Mouse (Mus musculus): ENCODE data around the gene Polr1e. TPM values are rescaled to one million over a fixed set of nuclear protein-coding genes. Genes with fewer than 3 reads are reported as not detected.
"Not testable (repeated sequence)": the region's sequence is repeated elsewhere in the genome, so short reads cannot be mapped to it uniquely, and the experiment has no call there.

The Polr1e gene
- polyA plus RNA-seq, 1 experiment = 29.0 TPM

DNA sequence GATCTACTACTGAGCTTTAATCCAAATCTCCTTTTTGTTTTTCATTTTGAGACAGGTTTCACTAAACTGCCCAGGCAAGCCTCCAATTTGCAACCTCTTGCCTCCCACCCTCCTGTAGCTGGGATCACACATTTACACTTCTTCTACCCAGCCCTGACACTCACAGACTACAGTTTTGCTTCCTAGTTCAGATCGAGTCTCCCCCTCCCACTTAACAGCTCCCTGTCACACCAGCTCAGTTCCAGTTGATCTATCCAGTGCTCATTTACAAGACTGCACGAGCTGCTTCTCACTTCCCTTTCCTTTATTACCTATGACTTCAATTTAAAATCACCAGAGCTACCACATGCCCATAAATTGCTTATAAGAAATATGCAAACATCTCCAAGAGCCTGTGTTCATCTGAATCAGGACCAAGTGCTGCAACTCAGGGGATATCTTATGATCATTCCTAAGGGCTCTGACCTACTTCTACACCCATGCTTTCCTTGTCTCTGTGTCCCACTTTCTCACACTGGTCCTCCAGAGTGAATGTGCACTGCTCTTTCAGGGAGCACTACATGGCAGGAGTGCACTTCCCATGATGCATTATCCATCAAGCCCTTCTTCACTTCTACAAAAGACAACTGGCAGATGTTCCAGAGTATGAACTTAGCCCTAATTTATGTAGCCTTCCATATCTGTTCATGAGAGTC is 47.8 kb downstream of the Polr1e start:
- Histone ChIP-seq H3K79me3 (ENCODE audit: low read depth) (no peaks in the 10 kb centered on the region), H3K79me2 (ENCODE audit: control insufficient read depth, insufficient read depth) (no peaks in the 10 kb centered on the region), H3K4me3 (ENCODE audit: insufficient read depth, poor library complexity, severe bottlenecking) (no peak overlapping the region), H3K36me3 (ENCODE audit: control insufficient read depth, insufficient read depth) (no peaks in the 10 kb centered on the region), H3ac (ENCODE audit: control insufficient read depth, insufficient read length, low read depth) (no peak overlapping the region), H3K27me3 (ENCODE audit: control insufficient read depth, insufficient read depth, insufficient read length) (no peaks in the 10 kb centered on the region)
- TF ChIP-seq MYOD1 (IDR thresholded peaks at IDR 0.05; ENCODE audit: control insufficient read depth, insufficient read length, low read depth) (no peak), MAX (IDR thresholded peaks at IDR 0.05) (no peak), FOSL1 (IDR thresholded peaks at IDR 0.05; ENCODE audit: insufficient read depth, low read length, poor library complexity, severe bottlenecking) (no peak), USF1 (IDR thresholded peaks at IDR 0.05; ENCODE audit: low read depth) (no peak), CEBPB (IDR thresholded peaks at IDR 0.05; ENCODE audit: low read depth) (no peak), MYOG (IDR thresholded peaks at IDR 0.05; ENCODE audit: control insufficient read depth, extremely low read depth, insufficient read length) (no peak), CTCF (IDR thresholded peaks at IDR 0.05; ENCODE audit: control insufficient read depth, insufficient read depth, insufficient read length) (no peak)

- Histone ChIP-seq H3K36me3 (ENCODE audit: control insufficient read depth, insufficient read depth) (no peaks in the 10 kb centered on the region), H3ac (ENCODE audit: control insufficient read depth, insufficient read length, low read depth) (no peak overlapping the region), H3K79me2 (ENCODE audit: control insufficient read depth, insufficient read depth) (no peaks in the 10 kb centered on the region), H3K27me3 (ENCODE audit: control insufficient read depth, insufficient read depth, insufficient read length) (no peaks in the 10 kb centered on the region), H3K79me3 (ENCODE audit: low read depth) (no peaks in the 10 kb centered on the region), H3K4me3 (ENCODE audit: insufficient read depth, poor library complexity, severe bottlenecking) (no peak overlapping the region)
- no peak for TF ChIP-seq USF1 (IDR thresholded peaks at IDR 0.05; ENCODE audit: low read depth)
- TF ChIP-seq CEBPB (IDR thresholded peaks at IDR 0.05; ENCODE audit: low read depth) = no peak
Observed at GRCm38 (mm10) chr4:45067742-45068141, 49.4 kb downstream of the Polr1e start.

DNA sequence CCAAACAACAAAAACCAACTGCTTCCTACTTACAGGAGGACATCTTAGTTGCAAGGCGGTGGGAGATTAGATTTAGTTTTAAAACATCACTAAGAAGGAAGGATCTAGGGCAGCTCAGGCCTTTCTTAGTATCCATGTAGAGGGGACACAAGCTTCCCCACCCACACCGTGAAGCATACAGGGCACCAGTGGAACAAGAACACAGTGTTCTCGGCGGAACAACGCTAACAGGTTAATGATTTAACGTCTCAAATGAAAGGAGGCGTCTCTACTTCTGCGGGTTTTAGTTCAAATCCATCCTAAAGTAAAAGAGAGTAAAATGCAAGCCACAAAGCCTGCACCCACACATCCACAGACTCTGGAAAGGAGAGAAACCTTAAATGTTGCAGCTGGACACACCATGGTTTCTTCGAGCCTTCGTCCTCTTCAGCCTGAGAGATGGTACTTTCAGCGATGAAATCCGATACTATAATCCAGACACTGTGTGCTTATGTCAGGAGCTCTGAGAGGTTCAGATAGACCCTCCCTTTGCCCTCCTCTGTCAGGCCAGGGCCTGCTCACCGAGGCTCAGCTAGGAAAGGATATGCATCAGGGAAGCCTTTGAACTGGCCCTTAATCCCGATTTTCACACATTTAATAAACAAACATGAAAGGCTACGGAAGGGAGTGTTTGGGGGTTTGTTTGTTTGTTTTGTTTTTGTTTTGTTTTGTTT is 54.0 kb downstream of the Polr1e start:
- Histone ChIP-seq H3ac (ENCODE audit: control insufficient read depth, insufficient read length, low read depth) (no peak overlapping the region), H3K79me3 (ENCODE audit: low read depth) (no peaks in the 10 kb centered on the region), H3K79me2 (ENCODE audit: control insufficient read depth, insufficient read depth) (no peaks in the 10 kb centered on the region), H3K36me3 (ENCODE audit: control insufficient read depth, insufficient read depth) (no peaks in the 10 kb centered on the region), H3K27me3 (ENCODE audit: control insufficient read depth, insufficient read depth, insufficient read length) (no peaks in the 10 kb centered on the region), H3K4me3 (ENCODE audit: insufficient read depth, poor library complexity, severe bottlenecking) (no peak overlapping the region)
- TF ChIP-seq MYOD1 (IDR thresholded peaks at IDR 0.05; ENCODE audit: control insufficient read depth, insufficient read length, low read depth) (no peak), MAX (IDR thresholded peaks at IDR 0.05) (no peak), FOSL1 (IDR thresholded peaks at IDR 0.05; ENCODE audit: insufficient read depth, low read length, poor library complexity, severe bottlenecking) (no peak), MYOG (IDR thresholded peaks at IDR 0.05; ENCODE audit: control insufficient read depth, extremely low read depth, insufficient read length) (no peak), CTCF (IDR thresholded peaks at IDR 0.05; ENCODE audit: control insufficient read depth, insufficient read depth, insufficient read length) (no peak)

GRCm38 (mm10) chr4:45073544-45073943 is 55.2 kb downstream of the Polr1e start:
- Histone ChIP-seq H3K79me3 (ENCODE audit: low read depth) (no peaks in the 10 kb centered on the region), H3K36me3 (ENCODE audit: control insufficient read depth, insufficient read depth) (no peaks in the 10 kb centered on the region), H3K4me3 (ENCODE audit: insufficient read depth, poor library complexity, severe bottlenecking) (no peak overlapping the region), H3ac (ENCODE audit: control insufficient read depth, insufficient read length, low read depth) (no peak overlapping the region), H3K79me2 (ENCODE audit: control insufficient read depth, insufficient read depth) (no peaks in the 10 kb centered on the region), H3K27me3 (ENCODE audit: control insufficient read depth, insufficient read depth, insufficient read length) (no peaks in the 10 kb centered on the region)
- TF ChIP-seq MYOD1 (IDR thresholded peaks at IDR 0.05; ENCODE audit: control insufficient read depth, insufficient read length, low read depth) (no peak), FOSL1 (IDR thresholded peaks at IDR 0.05; ENCODE audit: insufficient read depth, low read length, poor library complexity, severe bottlenecking) (no peak), MAX (IDR thresholded peaks at IDR 0.05) (no peak)

DNA sequence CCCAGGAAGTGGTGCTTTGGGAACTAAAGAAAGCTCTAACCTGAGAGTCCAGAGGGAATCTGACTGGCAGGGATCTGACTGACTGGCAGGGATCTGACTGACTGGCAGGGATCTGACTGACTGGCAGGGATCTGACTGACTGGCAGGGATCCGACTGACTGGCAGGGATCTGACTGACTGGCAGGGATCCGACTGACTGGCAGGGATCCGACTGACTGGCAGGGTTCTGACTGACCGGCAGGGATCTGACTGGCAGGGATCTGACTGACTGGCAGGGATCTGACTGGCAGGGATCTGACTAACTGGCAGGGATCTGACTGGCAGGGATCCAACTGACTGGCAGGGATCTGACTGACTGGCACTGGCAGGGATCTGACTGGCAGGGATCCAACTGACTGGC is 62.7 kb downstream of the Polr1e start:
- not testable (repeated sequence) for H3K79me3 ChIP-seq (ENCODE audit: low read depth); H3K4me3 ChIP-seq (ENCODE audit: insufficient read depth, poor library complexity, severe bottlenecking); H3K79me2 ChIP-seq (ENCODE audit: control insufficient read depth, insufficient read depth); H3K36me3 ChIP-seq (ENCODE audit: control insufficient read depth, insufficient read depth); H3ac ChIP-seq (ENCODE audit: control insufficient read depth, insufficient read length, low read depth); H3K27me3 ChIP-seq (ENCODE audit: control insufficient read depth, insufficient read depth, insufficient read length)

- Histone ChIP-seq H3K27me3 (ENCODE audit: control insufficient read depth, insufficient read depth, insufficient read length) (no peaks in the 10 kb centered on the region), H3K79me3 (ENCODE audit: low read depth) (peaks cover 2% of the 10 kb centered on the region), H3K36me3 (ENCODE audit: control insufficient read depth, insufficient read depth) (no peaks in the 10 kb centered on the region), H3K79me2 (ENCODE audit: control insufficient read depth, insufficient read depth) (no peaks in the 10 kb centered on the region), H3ac (ENCODE audit: control insufficient read depth, insufficient read length, low read depth) (no peak overlapping the region), H3K4me3 (ENCODE audit: insufficient read depth, poor library complexity, severe bottlenecking) (no peak overlapping the region)
- TF ChIP-seq MYOG (IDR thresholded peaks at IDR 0.05; ENCODE audit: control insufficient read depth, extremely low read depth, insufficient read length) (no peak), MYOD1 (IDR thresholded peaks at IDR 0.05; ENCODE audit: control insufficient read depth, insufficient read length, low read depth) (no peak)
Observed at GRCm38 (mm10) chr4:45082951-45083350, 64.6 kb downstream of the Polr1e start.

Data from C2C12 (cell line).